Mouse (Mus musculus) E14TG2a.4 (cell line): ENCODE measurements around the gene Gm20388.

Experiments used
- H3K27me3 ChIP-seq: 2 replicates; pipeline ENCODE4 v1.6.1; 2014; ENCODE audit warnings: low read length, control low read depth; ENCODE audit not compliant: insufficient read depth
- H3K36me3 ChIP-seq: 2 replicates; pipeline ENCODE4 v1.6.1; 2014; ENCODE audit warnings: low read length, control low read depth; ENCODE audit not compliant: insufficient read depth
- H3K4me1 ChIP-seq: replicated peaks from 2 replicates; pipeline ENCODE4 v1.6.1; 2014; ENCODE audit warnings: low read depth, low read length, control low read depth
- H3K4me3 ChIP-seq: replicated peaks from 2 replicates; pipeline ENCODE4 v1.5.1; 2014; ENCODE audit warnings: mild to moderate bottlenecking, low read length
- H3K9me3 ChIP-seq: 2 replicates; pipeline ENCODE4 v1.6.1; 2014; ENCODE audit warnings: low read length, control low read depth
- CTCF ChIP-seq: conservative IDR thresholded peaks from 2 replicates; pipeline ENCODE4 v1.5.1; 2014; ENCODE audit warnings: low read length
- NANOG ChIP-seq: IDR thresholded peaks from 2 replicates; pipeline ENCODE4 v1.6.1; 2014; ENCODE audit warnings: borderline replicate concordance, low read length, mixed read lengths
- POU5F1 ChIP-seq: IDR thresholded peaks from 2 replicates; pipeline ENCODE4 v1.6.1; 2014; ENCODE audit warnings: low read length, borderline replicate concordance

Gene Gm20388

DNA sequence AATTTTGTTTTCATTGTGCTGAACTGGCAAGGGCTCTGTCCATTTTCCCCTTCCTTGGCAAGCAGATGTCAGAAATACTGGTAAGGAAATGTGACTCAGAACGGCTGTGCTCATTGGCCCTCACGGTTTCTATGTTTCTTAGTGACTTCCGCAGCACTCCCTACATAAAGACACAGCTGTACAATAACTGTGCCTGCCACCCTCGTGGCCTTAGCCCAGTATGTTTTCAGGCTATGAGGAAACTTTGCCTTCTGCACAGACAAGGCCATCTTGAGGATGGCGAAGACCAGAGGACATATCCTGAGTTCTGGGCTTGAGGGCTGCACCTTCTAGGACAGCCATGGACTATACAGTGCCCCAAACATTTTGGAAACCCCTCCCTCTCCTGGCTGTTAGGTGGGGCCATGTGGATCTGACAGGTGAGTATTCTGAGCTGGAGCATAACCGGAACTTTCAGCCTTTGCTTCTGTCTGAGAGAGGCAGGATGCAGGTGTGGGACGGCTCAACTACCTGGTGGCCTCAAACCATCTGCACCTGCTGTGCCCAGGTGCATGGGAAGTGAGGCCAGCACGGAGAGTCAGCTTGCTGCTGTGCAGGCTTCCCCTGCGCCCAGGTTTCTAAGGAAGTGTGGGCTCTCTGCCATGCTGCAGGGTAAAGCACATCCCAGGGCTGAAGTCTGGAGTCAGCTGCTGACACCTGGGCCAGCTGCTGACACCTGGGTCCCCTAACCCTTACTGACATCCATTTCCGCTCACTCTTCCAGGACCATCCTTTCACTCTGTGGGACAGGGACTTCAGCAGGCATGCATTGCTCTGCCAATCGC, 4146.4 kb downstream of the Gm20388 start:
- H3K36me3 ChIP-seq = peaks cover 24% of the 10 kb centered on the region
- no peak overlapping the region for H3K4me3 ChIP-seq
- TF ChIP-seq POU5F1 = no peak
- TF ChIP-seq CTCF = no peak
- H3K4me1 ChIP-seq = no peaks in the 10 kb centered on the region
- H3K9me3 ChIP-seq = no peaks in the 10 kb centered on the region
- H3K27me3 ChIP-seq = no peaks in the 10 kb centered on the region

DNA sequence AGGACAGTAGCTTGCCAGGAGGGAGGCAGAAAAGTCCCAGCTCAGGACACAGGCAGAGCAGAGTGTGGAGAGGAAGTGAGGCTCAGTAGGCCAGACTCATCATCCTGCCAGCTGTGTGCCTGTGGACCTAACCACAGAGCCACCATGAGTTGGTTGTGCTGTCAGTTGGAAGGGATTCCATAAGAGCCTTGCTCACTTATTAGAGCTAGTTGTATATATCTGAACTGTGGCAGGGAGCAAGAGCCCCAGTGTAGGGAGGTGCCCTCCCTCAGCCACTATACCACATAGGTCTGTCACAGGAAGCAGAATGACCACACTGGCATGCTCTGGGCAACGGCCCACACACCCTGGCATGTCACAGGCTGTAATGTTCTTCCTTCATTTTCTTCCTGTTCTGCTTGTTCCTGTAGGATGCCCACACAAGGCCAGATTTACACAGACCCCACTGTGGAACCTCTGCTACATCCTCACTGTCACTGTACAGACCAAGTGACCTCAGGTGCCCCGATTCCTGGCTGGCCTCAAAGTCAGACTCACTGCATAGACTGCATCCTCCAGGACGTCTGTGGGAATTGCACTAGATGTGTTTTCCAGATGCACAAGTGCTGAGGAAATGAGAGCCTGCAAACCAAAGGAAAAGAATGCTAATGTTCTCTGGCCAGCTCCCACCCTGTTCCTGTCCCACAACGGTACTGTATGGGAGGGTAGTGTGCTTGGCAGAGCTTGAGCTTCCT, 4155.9 kb downstream of the Gm20388 start:
- Histone ChIP-seq H3K9me3 (no peaks in the 10 kb centered on the region), H3K4me3 (no peak overlapping the region), H3K4me1 (no peaks in the 10 kb centered on the region), H3K27me3 (no peaks in the 10 kb centered on the region), H3K36me3 (no peaks in the 10 kb centered on the region)
- TF ChIP-seq NANOG (no peak), POU5F1 (no peak), CTCF (no peak)

DNA sequence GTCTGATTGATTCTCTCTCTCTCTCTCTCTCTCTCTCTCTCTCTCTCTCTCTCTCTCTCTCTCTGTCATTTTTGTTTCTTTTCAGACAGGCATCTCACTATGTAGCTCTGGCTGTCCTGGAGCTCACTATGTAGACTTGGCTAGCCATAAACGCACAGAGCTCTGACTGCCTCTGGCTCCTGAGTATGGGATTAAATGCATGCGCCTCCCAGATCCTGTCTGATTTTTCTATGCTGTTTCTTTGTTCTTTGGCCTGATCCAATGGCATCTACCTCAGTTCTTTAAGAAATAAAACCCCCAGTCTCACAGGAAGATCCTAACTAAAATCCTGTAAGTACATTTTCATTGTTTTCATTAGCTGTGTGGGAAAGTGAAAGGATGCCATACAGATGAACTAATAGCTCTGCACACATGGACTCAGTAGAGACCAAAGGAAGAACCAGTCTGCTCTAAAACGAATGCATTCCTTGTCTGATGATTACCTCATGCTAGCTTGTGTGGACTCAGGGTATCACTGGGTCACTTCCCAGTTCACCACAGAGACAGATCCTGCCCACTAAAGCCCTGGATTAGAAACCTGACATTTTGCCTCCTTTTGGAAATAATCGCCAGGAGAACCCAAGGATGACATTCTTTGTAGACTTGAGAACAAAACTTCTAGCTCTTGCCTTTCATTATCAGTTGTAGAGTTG, 4156.6 kb downstream of the Gm20388 start:
- Histone ChIP-seq H3K9me3 (no peaks in the 10 kb centered on the region), H3K4me3 (no peak overlapping the region), H3K4me1 (no peaks in the 10 kb centered on the region), H3K36me3 (no peaks in the 10 kb centered on the region), H3K27me3 (no peaks in the 10 kb centered on the region)
- TF ChIP-seq CTCF (no peak), POU5F1 (no peak), NANOG (no peak)

DNA sequence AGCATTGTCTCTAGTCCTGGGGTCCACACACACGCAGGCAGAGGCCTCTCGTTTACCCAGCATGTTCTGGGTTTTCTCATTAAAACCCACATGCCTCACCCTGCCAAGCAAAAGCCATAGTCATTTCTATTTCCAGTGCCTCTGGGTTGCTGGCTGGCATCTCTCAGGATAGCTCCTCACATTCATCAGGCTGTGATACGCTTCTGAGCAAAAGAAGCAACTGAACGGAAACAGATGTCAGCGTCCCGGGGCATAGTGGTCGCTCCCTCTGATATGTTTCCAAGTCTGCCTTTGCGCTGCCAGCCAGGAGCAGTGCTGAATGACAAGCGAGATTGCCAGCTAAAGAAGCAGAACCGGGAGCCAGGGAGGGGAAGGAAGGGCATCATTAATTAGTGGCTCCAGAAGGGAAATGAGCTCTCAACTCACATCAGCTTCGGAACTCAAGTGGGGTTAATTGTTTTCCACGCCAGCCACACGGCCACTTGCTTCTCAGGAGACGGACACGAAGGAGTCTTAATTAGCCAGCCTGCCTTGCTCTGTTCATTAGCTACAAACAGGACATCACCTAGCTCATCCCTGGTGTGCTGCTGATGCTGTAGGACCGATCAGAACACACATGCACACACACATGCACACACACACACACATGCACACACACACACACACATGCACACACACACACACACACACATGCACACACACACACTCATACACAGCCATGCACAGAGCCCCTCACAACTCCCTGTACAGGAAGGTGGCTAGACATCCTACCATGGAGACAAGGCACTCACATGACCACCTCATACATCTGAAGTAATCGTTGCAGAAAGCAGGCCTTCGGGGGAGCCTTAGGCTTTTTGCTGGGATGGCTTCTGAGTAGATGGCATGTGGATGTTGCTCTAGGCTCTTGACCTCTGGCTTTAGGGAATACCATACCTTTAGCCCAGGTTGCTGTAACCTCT, 4160.0 kb downstream of the Gm20388 start:
- Histone ChIP-seq H3K4me1 (no peaks in the 10 kb centered on the region), H3K4me3 (no peak overlapping the region), H3K27me3 (no peaks in the 10 kb centered on the region), H3K36me3 (no peaks in the 10 kb centered on the region), H3K9me3 (no peaks in the 10 kb centered on the region)
- TF ChIP-seq POU5F1 (no peak), CTCF (no peak), NANOG (no peak)

DNA sequence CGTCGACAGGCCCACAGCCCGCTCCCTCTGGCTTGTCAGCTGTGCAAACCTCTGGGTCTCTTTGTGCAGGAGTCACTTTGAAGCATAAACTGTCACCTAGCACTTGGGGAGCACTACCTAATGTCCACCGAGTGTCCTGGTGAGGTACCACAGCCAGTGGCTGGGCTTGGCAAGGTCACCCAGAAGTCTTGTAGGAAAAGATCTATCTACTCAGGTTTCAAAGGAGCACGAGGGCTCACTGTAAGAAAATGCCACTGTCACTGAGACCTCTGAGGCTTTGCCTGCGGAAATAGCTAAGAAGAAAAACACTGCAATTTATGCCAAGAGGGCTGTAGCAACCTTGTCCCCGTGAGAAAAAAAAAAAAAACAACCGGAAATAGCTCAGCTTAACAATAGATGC, 4165.3 kb downstream of the Gm20388 start:
- Histone ChIP-seq H3K36me3 (no peaks in the 10 kb centered on the region), H3K9me3 (no peaks in the 10 kb centered on the region), H3K4me1 (peaks cover 14% of the 10 kb centered on the region), H3K27me3 (peaks cover 4% of the 10 kb centered on the region; the same call in 1 of the 2 replicates), H3K4me3 (no peak overlapping the region)
- TF ChIP-seq CTCF = no peak
- TF ChIP-seq NANOG = no peak
- TF ChIP-seq POU5F1 = no peak

DNA sequence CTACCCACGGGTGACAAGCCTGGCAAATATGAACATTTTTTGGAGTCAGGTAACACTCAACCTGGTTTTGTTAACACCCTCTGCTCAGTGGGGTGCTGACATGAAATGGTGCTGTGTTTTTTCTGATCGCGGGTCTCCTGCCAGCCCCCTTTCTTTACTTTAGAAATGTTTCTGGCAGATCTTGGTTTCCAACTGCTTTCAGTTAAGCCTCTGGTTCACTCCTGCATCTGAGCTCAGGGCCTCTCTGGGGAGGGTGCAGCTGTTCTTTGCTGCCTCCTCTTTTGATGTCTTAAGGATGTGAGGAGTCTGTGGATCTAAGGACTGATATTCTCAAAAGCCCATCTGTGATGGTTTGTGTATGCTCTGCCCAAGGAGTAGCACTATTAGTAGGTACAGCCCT, 4165.8 kb downstream of the Gm20388 start:
- no peaks in the 10 kb centered on the region for H3K9me3 ChIP-seq
- peaks cover 4% of the 10 kb centered on the region; the same call in 1 of the 2 replicates for H3K27me3 ChIP-seq
- H3K4me1 ChIP-seq = peaks cover 14% of the 10 kb centered on the region
- no peaks in the 10 kb centered on the region for H3K36me3 ChIP-seq
- H3K4me3 ChIP-seq = no peak overlapping the region
- TF ChIP-seq POU5F1 (no peak), NANOG (no peak), CTCF (no peak)

DNA sequence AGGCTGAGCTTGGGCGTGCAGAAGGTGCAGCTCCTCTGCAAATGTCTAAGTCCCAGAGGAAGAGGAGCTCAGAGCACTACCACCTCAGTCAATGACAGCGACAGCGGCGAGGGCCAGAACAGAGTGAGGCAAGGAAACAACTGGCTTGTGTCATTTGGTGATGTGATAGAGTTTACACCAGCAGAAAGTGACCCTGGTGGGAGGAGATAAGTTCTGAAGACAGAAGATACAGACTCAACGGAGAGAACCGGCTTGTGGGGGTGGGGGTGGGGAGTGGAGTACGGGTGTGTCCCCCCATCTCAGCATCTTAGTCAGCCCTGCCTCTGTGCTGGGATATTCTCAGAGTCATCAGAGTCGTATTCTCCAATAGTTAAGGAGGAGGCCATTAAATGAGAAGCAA, 4166.7 kb downstream of the Gm20388 start:
- peaks cover 4% of the 10 kb centered on the region; the same call in 1 of the 2 replicates for H3K27me3 ChIP-seq
- H3K9me3 ChIP-seq = 0 out of 2 replicates have a peak, but pooled peaks cover 3% of the 10 kb centered on the region
- H3K4me1 ChIP-seq = peaks cover 14% of the 10 kb centered on the region
- TF ChIP-seq CTCF (no peak), POU5F1 (no peak), NANOG (no peak)
- no peaks in the 10 kb centered on the region for H3K36me3 ChIP-seq
- H3K4me3 ChIP-seq = no peak overlapping the region

DNA sequence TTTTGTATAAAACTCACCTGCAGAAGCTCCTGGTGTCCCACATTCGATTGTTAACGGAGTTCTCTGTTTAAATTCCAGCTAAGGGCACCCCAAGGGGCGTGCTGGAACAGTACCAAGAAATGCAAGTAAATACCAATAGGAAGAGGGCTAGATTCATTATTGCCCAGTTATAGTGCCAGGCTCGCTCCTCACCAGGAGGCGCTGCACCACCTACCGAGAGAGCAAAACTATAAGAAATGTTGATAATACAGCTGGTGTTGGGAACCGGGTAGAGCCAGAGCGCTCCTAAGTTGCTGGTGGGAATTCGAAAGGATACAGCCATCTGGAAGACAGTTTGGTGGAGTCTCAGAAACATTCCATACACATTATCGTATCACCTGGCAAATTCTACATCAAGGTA, 4167.4 kb downstream of the Gm20388 start:
- peaks cover 14% of the 10 kb centered on the region for H3K4me1 ChIP-seq
- H3K9me3 ChIP-seq = peaks cover 7% of the 10 kb centered on the region
- H3K4me3 ChIP-seq = no peak overlapping the region
- TF ChIP-seq NANOG (no peak), CTCF (no peak), POU5F1 (no peak)
- H3K27me3 ChIP-seq = peaks cover 4% of the 10 kb centered on the region; the same call in 1 of the 2 replicates
- no peaks in the 10 kb centered on the region for H3K36me3 ChIP-seq
